Mouse (Mus musculus): ENCODE data around the gene Apol11b. TPM values are rescaled to one million over a fixed set of nuclear protein-coding genes. Genes with fewer than 3 reads are reported as not detected.
"Not testable (repeated sequence)": the region's sequence is repeated elsewhere in the genome, so short reads cannot be mapped to it uniquely, and the experiment has no call there.

Gene Apol11b
- polyA plus RNA-seq, 1 experiment from 2014 or later, result not detected

DNA sequence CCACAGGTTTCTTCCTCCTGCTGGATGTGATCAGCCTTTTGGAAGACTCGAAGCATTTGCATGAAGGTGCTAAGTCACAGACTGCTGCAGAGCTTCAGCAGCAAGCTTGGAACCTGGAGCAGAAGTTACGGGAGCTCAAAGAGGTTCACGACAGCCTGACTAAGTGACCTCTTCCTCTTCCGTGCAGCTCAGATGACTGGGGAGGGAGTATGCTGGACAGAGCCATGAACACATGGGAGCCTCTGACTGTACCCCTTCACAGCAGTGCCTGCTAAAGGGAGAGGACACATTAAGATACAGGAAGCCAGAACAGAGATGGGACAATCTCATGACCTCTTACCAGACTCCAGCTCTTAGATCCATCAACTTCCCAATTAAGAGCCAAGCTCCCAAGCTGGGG, 16.6 kb downstream of the Apol11b start:
- not testable (repeated sequence) for H3K4me1 ChIP-seq (ENCODE audit: control insufficient read depth, insufficient read depth, low read length); DNase-seq (ENCODE audit: low spot score); H3K27me3 ChIP-seq (replicated peaks; ENCODE audit: control insufficient read depth, insufficient read depth, low read length); H3K27ac ChIP-seq (ENCODE audit: low read depth, low read length); H3K4me2 ChIP-seq (ENCODE audit: low read length); ATAC-seq; H3K9ac ChIP-seq (ENCODE audit: low read length); H3K9me3 ChIP-seq (replicated peaks; ENCODE audit: control insufficient read depth, low read length); H3K4me3 ChIP-seq (ENCODE audit: low read depth, low read length); H3K36me3 ChIP-seq (ENCODE audit: control insufficient read depth, insufficient read depth, low read length)
- WGBS, result 87% methylated on average over 4 of the region's 4 CpGs

DNA sequence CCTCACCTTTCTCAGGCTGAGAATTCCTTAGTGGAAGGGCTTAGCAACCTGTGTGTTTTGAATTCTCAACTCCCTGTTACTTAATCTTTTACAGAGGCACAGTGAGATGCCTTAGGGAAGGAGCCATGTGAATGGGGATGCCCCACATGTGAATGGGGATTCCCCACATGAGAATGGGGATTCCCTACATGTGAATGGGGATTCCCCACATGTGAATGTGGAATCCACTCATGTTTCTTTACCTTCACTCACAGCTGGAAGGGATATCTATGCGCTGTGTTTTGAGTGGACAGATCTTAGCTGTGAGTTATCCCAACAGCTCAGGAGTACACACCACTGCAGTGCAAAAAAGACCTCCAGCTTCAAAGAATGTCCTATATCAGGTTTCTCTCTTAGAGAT, 18.4 kb downstream of the Apol11b start:
- Histone ChIP-seq H3K36me3 (ENCODE audit: control insufficient read depth, insufficient read depth, low read length) (no peaks in the 10 kb centered on the region), H3K4me2 (ENCODE audit: low read length) (no peak overlapping the region), H3K9ac (ENCODE audit: low read length) (no peak overlapping the region), H3K27ac (ENCODE audit: low read depth, low read length) (no peak overlapping the region), H3K4me1 (ENCODE audit: control insufficient read depth, insufficient read depth, low read length) (no peaks in the 10 kb centered on the region), H3K4me3 (ENCODE audit: low read depth, low read length) (no peak overlapping the region), H3K9me3 (replicated peaks; ENCODE audit: control insufficient read depth, low read length) (no peaks in the 10 kb centered on the region), H3K27me3 (replicated peaks; ENCODE audit: control insufficient read depth, insufficient read depth, low read length) (no peaks in the 10 kb centered on the region)
- ATAC-seq (no peak), DNase-seq (ENCODE audit: low spot score) (no peak)
- WGBS, result 92% methylated on average over 1 of the region's 1 CpGs

DNA sequence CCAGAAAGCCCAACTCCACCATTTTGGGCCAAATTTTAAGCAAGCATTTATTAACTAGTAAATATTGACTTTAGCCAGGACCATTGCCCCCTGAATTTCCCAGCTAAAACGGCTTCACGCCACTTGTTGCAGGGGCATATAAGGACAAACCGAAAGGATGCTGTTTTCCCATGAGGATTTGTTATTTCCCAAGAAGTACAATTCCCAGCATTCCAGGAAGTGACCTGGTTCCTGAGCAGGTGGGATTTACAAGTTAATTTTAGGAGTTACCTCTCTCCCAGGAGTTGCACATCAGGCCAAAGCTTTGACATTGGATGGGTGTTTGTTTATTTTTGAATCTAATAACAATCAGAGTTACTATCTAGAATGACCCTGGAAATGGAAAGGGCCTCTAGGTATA, 37.0 kb downstream of the Apol11b start:
- Histone ChIP-seq H3K27ac (ENCODE audit: low read depth, low read length) (no peak overlapping the region), H3K9me3 (replicated peaks; ENCODE audit: control insufficient read depth, low read length) (no peaks in the 10 kb centered on the region), H3K4me3 (ENCODE audit: low read depth, low read length) (no peak overlapping the region), H3K27me3 (replicated peaks; ENCODE audit: control insufficient read depth, insufficient read depth, low read length) (no peaks in the 10 kb centered on the region), H3K36me3 (ENCODE audit: control insufficient read depth, insufficient read depth, low read length) (no peaks in the 10 kb centered on the region), H3K4me2 (ENCODE audit: low read length) (no peak overlapping the region), H3K4me1 (ENCODE audit: control insufficient read depth, insufficient read depth, low read length) (no peaks in the 10 kb centered on the region), H3K9ac (ENCODE audit: low read length) (no peak overlapping the region)
- DNase-seq (ENCODE audit: low spot score) (no peak), ATAC-seq (no peak)
- WGBS, result 97% methylated on average over 3 of the region's 3 CpGs

DNA sequence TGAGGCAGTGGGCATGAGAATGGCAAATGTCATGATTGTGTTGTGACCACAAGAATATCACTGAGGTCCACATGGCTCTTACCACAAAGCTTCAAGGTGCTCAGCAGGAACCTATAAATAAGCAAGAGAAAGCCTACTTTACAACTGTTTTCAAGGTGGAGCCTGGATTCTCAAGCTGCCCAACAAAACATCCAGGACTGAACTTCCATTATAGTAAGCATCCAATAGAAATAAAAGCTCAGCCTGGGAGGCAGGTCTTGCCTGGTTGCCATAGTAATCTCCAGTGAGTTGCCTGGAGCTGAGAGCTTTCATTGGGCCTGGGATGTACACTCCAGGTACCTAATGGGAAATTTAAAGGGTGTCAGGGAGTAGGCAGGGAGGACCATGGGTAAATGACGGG, 44.1 kb downstream of the Apol11b start, which contains the start of gene Gm36245:
TSS of gene Gm36245 (plus strand) at position 301 of the 400 bp plus-strand sequence.
- Histone ChIP-seq H3K9ac (ENCODE audit: low read length) (no peak within 1 kb of the TSS), H3K4me1 (ENCODE audit: control insufficient read depth, insufficient read depth, low read length) (no peaks in the 10 kb centered on the region), H3K36me3 (ENCODE audit: control insufficient read depth, insufficient read depth, low read length) (no peaks in the 10 kb centered on the region), H3K27ac (ENCODE audit: low read depth, low read length) (no peak within 1 kb of the TSS), H3K9me3 (replicated peaks; ENCODE audit: control insufficient read depth, low read length) (no peaks in the 10 kb centered on the region), H3K4me2 (ENCODE audit: low read length) (no peak within 1 kb of the TSS), H3K4me3 (ENCODE audit: low read depth, low read length) (no peak within 1 kb of the TSS), H3K27me3 (replicated peaks; ENCODE audit: control insufficient read depth, insufficient read depth, low read length) (no peaks in the 10 kb centered on the region)
- 84% methylated on average over 1 of the region's 1 CpGs for WGBS
- no peak for ATAC-seq
- DNase-seq (ENCODE audit: low spot score), result no peak

DNA sequence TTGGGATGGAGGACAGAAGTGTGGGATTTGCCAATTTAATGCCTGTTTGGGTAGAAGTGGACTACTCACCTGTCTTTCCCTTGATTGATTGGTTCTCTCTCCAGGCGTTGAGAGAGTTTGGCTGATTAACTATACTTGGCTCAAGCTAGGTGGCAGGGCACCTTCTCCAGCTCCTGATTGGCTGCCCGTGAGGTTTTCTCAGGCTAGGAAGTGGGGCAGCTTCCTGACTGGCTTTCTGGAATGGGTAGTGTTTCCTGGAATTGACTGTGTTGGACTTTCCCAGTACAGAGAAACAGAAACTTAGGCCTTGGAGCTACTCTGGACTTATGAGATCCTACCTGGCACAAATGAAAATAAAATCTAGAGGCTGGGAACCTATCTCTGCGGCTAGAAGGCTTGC, 44.7 kb downstream of the Apol11b start:
- Histone ChIP-seq H3K9me3 (replicated peaks; ENCODE audit: control insufficient read depth, low read length) (no peaks in the 10 kb centered on the region), H3K27ac (ENCODE audit: low read depth, low read length) (no peak overlapping the region), H3K36me3 (ENCODE audit: control insufficient read depth, insufficient read depth, low read length) (no peaks in the 10 kb centered on the region), H3K4me2 (ENCODE audit: low read length) (no peak overlapping the region), H3K4me1 (ENCODE audit: control insufficient read depth, insufficient read depth, low read length) (no peaks in the 10 kb centered on the region), H3K27me3 (replicated peaks; ENCODE audit: control insufficient read depth, insufficient read depth, low read length) (no peaks in the 10 kb centered on the region), H3K4me3 (ENCODE audit: low read depth, low read length) (no peak overlapping the region), H3K9ac (ENCODE audit: low read length) (no peak overlapping the region)
- ATAC-seq, result no peak
- DNase-seq (ENCODE audit: low spot score), result no peak
- WGBS, result 70% methylated on average over 3 of the region's 3 CpGs

DNA sequence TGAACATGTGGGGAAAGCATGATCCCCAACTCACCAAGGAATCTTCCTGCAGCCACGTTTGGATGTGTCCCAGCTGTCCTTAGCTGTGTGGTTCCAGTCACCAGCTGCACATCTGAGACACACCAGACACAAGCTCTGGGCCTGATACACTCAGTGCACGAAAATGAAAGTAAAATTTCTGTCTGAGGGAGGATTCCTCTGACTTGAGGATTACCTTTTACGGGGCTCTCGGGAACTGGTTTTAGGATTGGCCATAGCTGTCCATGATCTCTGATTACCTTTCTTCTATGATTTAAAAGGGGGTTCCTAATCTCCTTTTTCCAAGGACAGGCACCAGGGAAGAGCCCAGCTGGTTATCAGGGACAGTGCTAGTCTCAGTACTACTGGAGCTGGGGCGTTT, 47.1 kb downstream of the Apol11b start, which contains the start of gene Apol10b:
TSS of gene Apol10b (minus strand) at position 165 of the 400 bp plus-strand sequence.
- H3K4me2 ChIP-seq (ENCODE audit: low read length), result no peak within 1 kb of the TSS
- WGBS, result 70% methylated on average over 5 of the region's 5 CpGs
- no peak within 1 kb of the TSS for H3K9ac ChIP-seq (ENCODE audit: low read length)
- ATAC-seq (no peak), DNase-seq (ENCODE audit: low spot score) (no peak)
- H3K27ac ChIP-seq (ENCODE audit: low read depth, low read length), result no peak within 1 kb of the TSS
- H3K9me3 ChIP-seq (replicated peaks; ENCODE audit: control insufficient read depth, low read length), result no peaks in the 10 kb centered on the region
- no peaks in the 10 kb centered on the region for H3K4me1 ChIP-seq (ENCODE audit: control insufficient read depth, insufficient read depth, low read length)
- H3K4me3 ChIP-seq (ENCODE audit: low read depth, low read length), result no peak within 1 kb of the TSS
- H3K36me3 ChIP-seq (ENCODE audit: control insufficient read depth, insufficient read depth, low read length), result no peaks in the 10 kb centered on the region
- H3K27me3 ChIP-seq (replicated peaks; ENCODE audit: control insufficient read depth, insufficient read depth, low read length), result no peaks in the 10 kb centered on the region

DNA sequence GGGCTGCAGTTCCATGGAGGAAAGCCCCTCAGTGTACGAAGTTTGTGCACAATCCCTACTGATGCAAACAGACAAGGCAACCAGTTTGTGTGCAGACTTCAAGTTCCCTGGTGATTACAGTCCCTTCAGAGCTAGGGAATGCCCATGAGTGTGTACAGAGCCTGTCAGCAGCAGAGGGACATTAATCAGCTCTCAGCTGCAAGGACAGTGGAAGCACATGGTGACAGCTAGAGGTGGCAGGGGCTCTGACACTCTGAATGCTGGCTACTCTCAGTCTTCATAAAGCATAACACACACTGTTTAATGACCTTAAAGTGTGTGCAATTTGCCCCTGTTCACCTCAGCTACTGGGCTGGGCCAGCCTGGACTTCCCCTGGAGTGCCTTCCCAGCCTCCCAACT, 49.5 kb downstream of the Apol11b start:
- Histone ChIP-seq H3K36me3 (ENCODE audit: control insufficient read depth, insufficient read depth, low read length) (no peaks in the 10 kb centered on the region), H3K9me3 (replicated peaks; ENCODE audit: control insufficient read depth, low read length) (no peaks in the 10 kb centered on the region), H3K4me1 (ENCODE audit: control insufficient read depth, insufficient read depth, low read length) (no peaks in the 10 kb centered on the region), H3K4me2 (ENCODE audit: low read length) (no peak overlapping the region), H3K27ac (ENCODE audit: low read depth, low read length) (no peak overlapping the region), H3K4me3 (ENCODE audit: low read depth, low read length) (no peak overlapping the region), H3K9ac (ENCODE audit: low read length) (no peak overlapping the region), H3K27me3 (replicated peaks; ENCODE audit: control insufficient read depth, insufficient read depth, low read length) (no peaks in the 10 kb centered on the region)
- DNase-seq (ENCODE audit: low spot score) (no peak), ATAC-seq (no peak)
- WGBS, result 79% methylated on average over 1 of the region's 1 CpGs

DNA sequence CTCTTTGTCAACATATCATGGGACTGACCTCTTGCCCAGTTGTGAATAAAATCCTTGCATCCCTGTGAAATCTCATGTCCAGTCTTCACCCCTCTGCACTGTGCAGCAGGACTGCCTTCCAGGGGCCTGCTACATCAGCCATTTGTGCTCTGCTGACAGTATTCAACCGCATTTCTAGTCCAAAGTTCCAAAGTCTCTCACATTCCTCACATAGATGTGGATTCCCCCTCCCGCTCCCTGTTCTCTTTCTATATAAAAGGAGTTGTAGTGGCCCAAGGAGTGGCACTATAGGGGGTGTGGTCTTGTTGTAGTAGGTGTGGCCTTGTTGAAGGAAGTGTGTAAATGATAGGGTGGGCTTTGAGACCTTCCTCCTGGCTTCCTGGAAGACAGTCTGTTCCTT, 52.2 kb downstream of the Apol11b start:
- H3K36me3 ChIP-seq (ENCODE audit: control insufficient read depth, insufficient read depth, low read length), result no peaks in the 10 kb centered on the region
- ATAC-seq (no peak), DNase-seq (ENCODE audit: low spot score) (no peak)
- no peaks in the 10 kb centered on the region for H3K9me3 ChIP-seq (replicated peaks; ENCODE audit: control insufficient read depth, low read length)
- no peaks in the 10 kb centered on the region for H3K27me3 ChIP-seq (replicated peaks; ENCODE audit: control insufficient read depth, insufficient read depth, low read length)
- H3K4me1 ChIP-seq (ENCODE audit: control insufficient read depth, insufficient read depth, low read length), result no peaks in the 10 kb centered on the region
- no peak overlapping the region for H3K27ac ChIP-seq (ENCODE audit: low read depth, low read length)
- 72% methylated on average over 2 of the region's 2 CpGs for WGBS
- no peak overlapping the region for H3K9ac ChIP-seq (ENCODE audit: low read length)
- H3K4me3 ChIP-seq (ENCODE audit: low read depth, low read length), result no peak overlapping the region
- no peak overlapping the region for H3K4me2 ChIP-seq (ENCODE audit: low read length)

DNA sequence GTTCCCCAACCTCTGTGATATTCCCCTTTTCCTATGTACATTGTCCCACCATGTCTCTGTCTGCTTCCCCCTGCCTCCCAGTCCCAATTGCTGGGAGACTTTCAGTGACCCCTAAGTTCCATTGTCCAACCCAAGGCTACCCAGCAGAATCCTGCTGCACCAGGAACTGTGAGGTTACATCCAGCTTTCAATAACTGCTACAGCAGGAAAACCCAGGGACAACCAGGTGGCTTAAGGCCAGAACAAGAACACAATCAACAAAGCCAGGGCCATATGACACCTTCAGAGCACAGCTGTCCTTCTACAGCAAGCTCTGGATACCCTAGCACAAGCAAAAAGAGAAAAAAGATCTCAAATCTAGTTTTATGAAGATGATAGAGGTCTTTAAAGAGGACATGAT, 54.1 kb downstream of the Apol11b start:
- Histone ChIP-seq H3K36me3 (ENCODE audit: control insufficient read depth, insufficient read depth, low read length) (no peaks in the 10 kb centered on the region), H3K4me3 (ENCODE audit: low read depth, low read length) (no peak overlapping the region), H3K4me1 (ENCODE audit: control insufficient read depth, insufficient read depth, low read length) (no peaks in the 10 kb centered on the region), H3K27me3 (replicated peaks; ENCODE audit: control insufficient read depth, insufficient read depth, low read length) (no peaks in the 10 kb centered on the region), H3K4me2 (ENCODE audit: low read length) (no peak overlapping the region), H3K27ac (ENCODE audit: low read depth, low read length) (no peak overlapping the region), H3K9ac (ENCODE audit: low read length) (no peak overlapping the region), H3K9me3 (replicated peaks; ENCODE audit: control insufficient read depth, low read length) (no peaks in the 10 kb centered on the region)
- ATAC-seq (no peak), DNase-seq (ENCODE audit: low spot score) (no peak)

Data from forebrain, embryonic 14.5 days (tissue).